Mouse (Mus musculus) G1E (cell line): Measurements from ENCODE around the gene Cd47.

ENCODE experiments used
- CTCF ChIP-seq: IDR thresholded peaks from 2 replicates; pipeline ENCODE4 v1.5.1; 2012; ENCODE audit warnings: low read depth, low read length, inconsistent platforms, mixed read lengths
- GATA1 ChIP-seq: IDR thresholded peaks from 2 replicates; pipeline ENCODE4 v1.6.1; 2012; ENCODE audit warnings: borderline replicate concordance, low read length, inconsistent platforms, mixed read lengths

DNA sequence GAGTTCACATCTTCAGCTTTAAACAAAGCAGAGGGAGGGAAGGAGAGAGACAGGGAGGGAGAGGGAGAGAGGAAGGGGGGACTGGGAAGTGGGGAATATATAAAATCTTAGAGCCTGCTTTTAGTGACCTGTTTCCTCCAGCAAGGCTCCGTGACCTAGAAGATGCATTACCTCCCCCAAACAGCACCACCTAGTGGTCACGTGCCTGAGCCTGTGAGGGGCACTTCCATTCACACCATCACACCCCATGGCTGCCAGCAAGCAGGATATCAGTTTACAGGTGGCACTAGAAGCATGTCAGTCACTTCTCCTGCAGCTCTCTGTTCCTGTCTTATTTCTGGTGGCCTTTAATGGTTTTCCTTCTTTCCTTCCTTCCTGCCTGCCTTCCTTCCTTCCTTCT lies 92.6 kb downstream of the Cd47 start:
- peak; percentile 69 for TF ChIP-seq CTCF
- no peak for TF ChIP-seq GATA1
